Mouse (Mus musculus) liver, embryonic 16.5 days (tissue): Measurements from ENCODE around the gene Zbtb4. TPM values are rescaled to one million over a fixed set of nuclear protein-coding genes. Genes with fewer than 3 reads are reported as not detected.

Experiments used
- ATAC-seq: fragments of 200-750 bp; cut with Nextera tagmentation; 2 replicates; pipeline ENCODE4 v1.8.0; 2017; ENCODE audit warnings: low read depth, mild to moderate bottlenecking, moderate number of reproducible peaks, moderate library complexity
- H3K27ac ChIP-seq: fragments of 300-500 bp; sonication (generic); 2 replicates; pipeline ENCODE4 v1.5.1; 2014; ENCODE audit warnings: mild to moderate bottlenecking, low read length
- H3K27me3 ChIP-seq: fragments of 300-500 bp; sonication (generic); 2 replicates; pipeline ENCODE4 v1.6.1; 2014; ENCODE audit warnings: low read depth, low read length, mixed read lengths; ENCODE audit not compliant: control insufficient read depth, insufficient read depth
- H3K36me3 ChIP-seq: fragments of 300-500 bp; sonication (generic); 2 replicates; pipeline ENCODE4 v1.6.1; 2014; ENCODE audit warnings: mild to moderate bottlenecking; ENCODE audit not compliant: control insufficient read depth, insufficient read depth
- H3K4me1 ChIP-seq: fragments of 300-500 bp; sonication (generic); 2 replicates; pipeline ENCODE4 v1.6.1; 2014; ENCODE audit warnings: low read depth, low read length, mixed read lengths; ENCODE audit not compliant: control insufficient read depth
- H3K4me2 ChIP-seq: fragments of 300-500 bp; sonication (generic); 2 replicates; pipeline ENCODE4 v1.6.1; 2014; ENCODE audit warnings: low read depth, low read length, mixed read lengths
- H3K4me3 ChIP-seq: fragments of 300-500 bp; sonication (generic); 2 replicates; pipeline ENCODE4 v1.5.1; 2014; ENCODE audit warnings: low read depth, mild to moderate bottlenecking, low read length
- H3K9ac ChIP-seq: fragments of 300-500 bp; sonication (generic); 2 replicates; pipeline ENCODE4 v1.6.1; 2014; ENCODE audit warnings: low read depth, low read length
- H3K9me3 ChIP-seq: fragments of 300-500 bp; sonication (generic); replicated peaks from 2 replicates; pipeline ENCODE4 v1.6.1; 2016; ENCODE audit warnings: low read length; ENCODE audit not compliant: control insufficient read depth
- WGBS: fragments of 180-500 bp; shearing (Covaris S2); extraction: QIAGEN DNeasy Blood & Tissue Kit; methylation state at CpG from one replicate; pipeline ENCODE4 v1.1.7; 2014; ENCODE audit not compliant: insufficient replicate concordance; 5-methylcytosine and 5-hydroxymethylcytosine counted together
- polyA plus RNA-seq: library from polyadenylated mRNA; unstranded; fragments of >200 nt; fragmentation: Nextera tagmentation; extraction: Ambion mirVana; gene quantifications from 2 replicates; pipeline ENCODE4 v1.2.1, GENCODE M21; 2015

Zbtb4 gene
- polyA plus RNA-seq, 1 experiment from 2014 or later: 0.61 TPM

DNA sequence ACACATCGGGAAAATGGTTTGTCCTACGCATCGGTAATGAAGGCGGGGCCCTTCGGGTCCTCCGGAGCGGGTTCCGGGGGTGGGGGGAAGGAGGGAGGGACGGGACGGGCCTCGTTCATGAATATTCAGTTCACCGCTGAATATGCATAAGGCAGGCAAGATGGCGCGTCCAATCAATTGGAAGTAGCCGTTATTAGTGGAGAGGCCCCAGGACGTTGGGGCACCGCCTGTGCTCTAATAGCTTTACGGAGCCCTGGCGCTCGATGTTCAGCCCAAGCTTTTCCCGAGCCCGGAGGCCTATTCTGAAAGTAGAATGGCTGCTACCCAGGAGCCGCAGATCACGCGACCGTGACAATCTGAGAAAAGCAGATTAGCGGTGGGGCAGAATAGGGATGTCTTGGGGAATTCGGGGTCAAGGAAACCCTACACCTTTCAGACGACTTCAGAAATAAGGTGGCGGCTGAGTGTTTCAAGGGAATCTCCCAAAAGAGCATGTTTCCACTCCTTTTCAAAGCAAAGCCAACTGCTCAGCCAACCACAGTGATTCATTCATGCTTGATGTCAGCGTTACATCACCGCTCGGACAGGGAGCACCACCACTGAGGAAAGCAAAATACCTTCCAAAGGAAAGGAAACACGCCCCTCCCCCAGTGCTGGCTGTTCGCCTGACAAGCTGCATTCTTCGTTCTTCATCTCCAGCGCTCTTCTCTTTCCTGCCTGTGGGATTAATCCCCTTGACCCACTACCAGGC, 6.6 kb upstream of the Zbtb4 start:
- Histone ChIP-seq H3K4me3 (peak overlapping the region; percentile 71), H3K27ac (peak overlapping the region; percentile 97), H3K4me2 (peak overlapping the region; percentile 93), H3K27me3 (no peaks in the 10 kb centered on the region), H3K9ac (peak overlapping the region; percentile 63), H3K4me1 (peaks cover 38% of the 10 kb centered on the region), H3K9me3 (no peaks in the 10 kb centered on the region), H3K36me3 (no peaks in the 10 kb centered on the region; the same call in 1 of the 2 replicates)
- peak; percentile 83 for ATAC-seq
- under 1% methylated on average over 37 of the region's 37 CpGs for WGBS

DNA sequence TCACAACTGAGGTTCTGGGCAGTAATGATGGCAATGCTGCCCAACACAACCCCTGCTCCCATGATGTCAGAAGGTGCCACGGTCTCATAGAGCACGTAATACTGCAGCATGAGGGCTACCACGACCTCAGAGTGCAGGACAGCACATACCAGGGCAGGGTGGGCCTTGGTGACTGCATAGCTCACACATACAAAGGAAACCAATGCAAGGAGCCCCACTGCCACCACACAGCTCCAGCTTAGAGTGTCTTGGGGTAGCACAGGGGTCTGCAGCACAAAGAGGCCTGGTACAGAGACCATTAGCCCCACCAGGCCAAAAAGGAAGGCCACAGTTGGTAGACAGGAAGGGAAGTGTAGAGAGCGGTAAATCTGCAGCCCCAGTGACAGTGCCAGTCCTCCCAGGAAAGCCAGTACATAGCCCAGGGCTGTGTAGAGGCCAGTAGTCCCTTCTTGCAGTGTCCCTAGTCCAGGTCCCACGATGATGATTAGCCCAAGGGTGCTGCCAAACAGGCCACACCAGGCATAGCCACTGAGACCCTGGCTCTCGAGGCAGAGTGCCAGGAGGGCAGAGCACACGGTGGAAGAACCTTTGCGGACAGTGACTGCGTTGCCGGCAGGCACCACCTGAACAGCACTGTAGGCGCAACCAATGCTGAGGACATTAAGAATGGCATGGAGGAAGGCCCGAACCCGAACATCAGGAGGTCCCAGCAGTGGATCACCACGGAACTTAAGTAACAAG, 5.4 kb upstream of the Zbtb4 start:
- no peak for ATAC-seq
- Histone ChIP-seq H3K27me3 (no peaks in the 10 kb centered on the region), H3K27ac (peak overlapping the region; percentile 97), H3K9ac (peak overlapping the region; percentile 63; the same call in 1 of the 2 replicates), H3K36me3 (no peaks in the 10 kb centered on the region; the same call in 1 of the 2 replicates), H3K9me3 (no peaks in the 10 kb centered on the region), H3K4me1 (peaks cover 31% of the 10 kb centered on the region), H3K4me3 (peak overlapping the region; percentile 71), H3K4me2 (peak overlapping the region; percentile 93)
- 65% methylated on average over 14 of the region's 14 CpGs for WGBS

GRCm38 (mm10) chr11:69760901-69761200, 4.9 kb upstream of the Zbtb4 start:
- no peak for ATAC-seq
- H3K4me3 ChIP-seq: no peak overlapping the region
- no peaks in the 10 kb centered on the region; the same call in 1 of the 2 replicates for H3K36me3 ChIP-seq
- H3K9me3 ChIP-seq: no peaks in the 10 kb centered on the region
- H3K9ac ChIP-seq: no peak overlapping the region
- 83% methylated on average over 7 of the region's 7 CpGs for WGBS
- no peak overlapping the region for H3K27ac ChIP-seq
- peaks cover 29% of the 10 kb centered on the region for H3K4me1 ChIP-seq
- no peaks in the 10 kb centered on the region for H3K27me3 ChIP-seq
- H3K4me2 ChIP-seq: no peak overlapping the region

DNA sequence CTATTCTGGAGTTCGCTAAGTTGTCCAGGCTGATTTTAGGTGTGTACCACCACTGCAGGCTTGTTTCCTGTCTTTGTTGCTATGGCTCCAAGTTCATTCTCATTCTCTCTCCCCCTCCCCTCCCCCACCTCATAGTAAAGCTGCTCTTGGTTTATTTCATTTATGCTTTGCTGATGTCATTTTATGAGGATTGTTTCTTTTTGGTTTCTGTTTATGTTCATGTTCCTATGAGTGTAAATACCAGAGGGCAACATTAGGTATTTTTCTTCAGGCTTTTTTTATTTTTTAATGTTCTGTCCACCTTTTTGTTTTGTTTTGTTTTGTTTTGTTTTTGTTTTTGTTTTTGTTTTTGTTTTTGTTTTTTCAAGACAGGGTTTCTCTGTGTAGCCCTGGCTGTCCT, 3.8 kb upstream of the Zbtb4 start, which contains the start of gene Slc35g3:
Slc35g3 (minus strand) TSS at position 101 of the 400 bp plus-strand sequence.
- WGBS: 75% methylated on average over 1 of the region's 1 CpGs
- no peak within 1 kb of the TSS for H3K4me2 ChIP-seq
- H3K27me3 ChIP-seq: 0 out of 2 replicates have a peak, but pooled peaks cover 4% of the 10 kb centered on the region
- ATAC-seq: no peak
- no peak within 1 kb of the TSS for H3K9ac ChIP-seq
- H3K36me3 ChIP-seq: no peaks in the 10 kb centered on the region
- peaks cover 31% of the 10 kb centered on the region for H3K4me1 ChIP-seq
- H3K27ac ChIP-seq: no peak within 1 kb of the TSS
- no peaks in the 10 kb centered on the region for H3K9me3 ChIP-seq
- no peak within 1 kb of the TSS for H3K4me3 ChIP-seq

DNA sequence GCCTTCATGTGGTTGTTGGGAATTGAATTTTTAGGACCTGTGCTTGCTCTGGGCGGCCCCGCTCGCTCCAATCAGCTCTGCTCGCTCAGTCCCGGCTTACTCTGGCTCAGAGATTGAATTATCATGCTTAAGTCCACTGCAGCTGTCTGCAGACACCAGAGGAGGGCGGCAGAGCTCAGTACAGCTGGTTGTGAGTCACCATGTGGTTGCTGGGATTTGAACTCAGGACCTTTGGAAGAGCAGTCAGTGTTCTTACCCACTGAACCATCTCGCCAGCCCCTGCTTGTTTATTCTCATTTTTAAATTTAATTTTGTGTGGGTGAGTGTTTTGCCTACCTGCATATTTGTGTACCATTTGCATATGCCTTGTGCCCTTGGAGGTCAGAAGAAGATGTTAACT, 2.2 kb upstream of the Zbtb4 start:
- Histone ChIP-seq H3K36me3 (no peaks in the 10 kb centered on the region), H3K27me3 (0 out of 2 replicates have a peak, but pooled peaks cover 4% of the 10 kb centered on the region), H3K9ac (no peak overlapping the region), H3K4me3 (no peak overlapping the region), H3K27ac (no peak overlapping the region), H3K4me1 (peaks cover 25% of the 10 kb centered on the region), H3K4me2 (no peak overlapping the region), H3K9me3 (no peaks in the 10 kb centered on the region)
- 67% methylated on average over 7 of the region's 7 CpGs for WGBS
- no peak for ATAC-seq

- ATAC-seq: peak; percentile 79
- Histone ChIP-seq H3K4me1 (peaks cover 11% of the 10 kb centered on the region), H3K36me3 (no peaks in the 10 kb centered on the region), H3K27me3 (0 out of 2 replicates have a peak, but pooled peaks cover 4% of the 10 kb centered on the region), H3K4me3 (peak overlapping the region; percentile 73), H3K27ac (peak overlapping the region; percentile 66), H3K4me2 (peak overlapping the region; percentile 88), H3K9ac (peak overlapping the region; percentile 76), H3K9me3 (no peaks in the 10 kb centered on the region)
- under 1% methylated on average over 35 of the region's 37 CpGs for WGBS
Measured at GRCm38 (mm10) chr11:69766126-69766609, 456 bp downstream of the Zbtb4 start.

DNA sequence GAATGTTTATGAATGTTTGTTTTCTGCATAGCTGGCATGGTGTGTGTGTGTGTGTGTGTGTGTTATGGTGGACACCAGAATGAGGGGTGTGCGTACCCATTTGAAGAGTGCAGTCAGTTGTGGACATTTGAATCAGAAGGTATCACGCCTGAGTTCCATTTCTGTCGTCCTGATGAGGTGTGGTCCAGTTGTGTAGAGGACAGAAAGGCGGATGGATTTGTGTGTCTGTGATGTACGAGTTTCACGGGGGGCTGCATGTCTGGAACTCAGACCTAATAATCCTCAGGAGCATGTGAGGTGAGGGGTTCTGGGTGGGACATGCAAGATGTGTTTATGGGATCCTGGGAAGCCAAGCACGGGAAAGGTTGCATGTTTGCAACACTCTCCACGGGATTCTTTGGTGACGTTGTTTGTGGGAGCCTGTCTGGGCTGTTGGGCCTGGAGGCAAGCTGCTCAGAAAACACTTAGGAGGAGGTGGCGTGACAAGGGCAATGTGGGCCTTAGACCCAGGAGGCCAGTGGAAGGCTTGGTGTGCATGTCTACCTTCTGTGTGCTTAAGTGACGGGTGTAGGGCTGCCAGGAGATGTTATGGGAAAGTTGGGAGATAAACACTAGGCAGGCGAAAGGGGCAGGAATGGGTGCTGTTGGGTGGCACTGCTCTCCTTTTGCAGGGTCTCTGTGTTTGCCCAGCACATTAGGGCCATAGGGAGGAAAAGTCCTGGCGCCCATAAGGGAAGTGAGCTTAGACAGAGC, 1.3 kb downstream of the Zbtb4 start:
- no peak overlapping the region for H3K9ac ChIP-seq
- no peaks in the 10 kb centered on the region for H3K9me3 ChIP-seq
- peak overlapping the region; percentile 73 for H3K4me3 ChIP-seq
- H3K27me3 ChIP-seq: 0 out of 2 replicates have a peak, but pooled peaks cover 4% of the 10 kb centered on the region
- no peaks in the 10 kb centered on the region for H3K36me3 ChIP-seq
- peak overlapping the region; percentile 88 for H3K4me2 ChIP-seq
- 61% methylated on average over 13 of the region's 13 CpGs for WGBS
- no peak for ATAC-seq
- peaks cover 11% of the 10 kb centered on the region for H3K4me1 ChIP-seq
- peak overlapping the region; percentile 66; the same call in 1 of the 2 replicates for H3K27ac ChIP-seq

DNA sequence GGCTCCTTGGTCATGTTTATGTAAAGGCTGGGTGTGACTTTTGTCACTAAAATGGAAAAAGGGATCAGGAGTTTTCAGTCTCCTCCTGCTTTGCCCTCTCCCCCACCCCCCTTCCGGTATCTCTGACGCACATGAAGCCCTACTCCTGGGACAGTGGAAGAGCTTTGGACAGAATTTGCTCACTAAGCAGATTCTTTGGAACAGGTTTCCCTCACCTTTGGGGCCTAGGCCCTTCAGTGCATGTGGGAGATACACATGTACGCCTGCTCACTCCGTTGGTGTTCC, 1.9 kb downstream of the Zbtb4 start:
- Histone ChIP-seq H3K9me3 (no peaks in the 10 kb centered on the region), H3K9ac (no peak overlapping the region), H3K36me3 (no peaks in the 10 kb centered on the region), H3K4me2 (no peak overlapping the region), H3K27ac (no peak overlapping the region), H3K4me3 (no peak overlapping the region), H3K4me1 (peaks cover 11% of the 10 kb centered on the region), H3K27me3 (0 out of 2 replicates have a peak, but pooled peaks cover 4% of the 10 kb centered on the region)
- 55% methylated on average over 4 of the region's 4 CpGs for WGBS
- ATAC-seq: no peak
